Mouse (Mus musculus) gastrocnemius, postnatal 36 days (tissue): Measurements from ENCODE around the gene Cobll1. TPM values are rescaled to one million over a fixed set of nuclear protein-coding genes. Genes with fewer than 3 reads are reported as not detected.

Experiments
- total RNA-seq, 2 experiments: library from RNA; stranded (reverse); gene quantifications; 2 replicates each; pipeline ENCODE4 v1.2.3; 2021

The Cobll1 gene
- total RNA-seq, 2 experiments from 2014 or later, result 2.9 to 5.0 TPM

Other genes with a start within 250 kb of the Cobll1 start
- gene Grb14, start 214.4 kb downstream of the Cobll1 start, total RNA-seq, result 10 to 100 TPM; 14.5 to 23.0 TPM
- gene Slc38a11, start 124.6 kb upstream of the Cobll1 start, total RNA-seq, result 1 to 10 TPM in 1 of 2 experiments, under 1 TPM in 1; 0.92 to 1.2 TPM